In the genomic region with DNA sequence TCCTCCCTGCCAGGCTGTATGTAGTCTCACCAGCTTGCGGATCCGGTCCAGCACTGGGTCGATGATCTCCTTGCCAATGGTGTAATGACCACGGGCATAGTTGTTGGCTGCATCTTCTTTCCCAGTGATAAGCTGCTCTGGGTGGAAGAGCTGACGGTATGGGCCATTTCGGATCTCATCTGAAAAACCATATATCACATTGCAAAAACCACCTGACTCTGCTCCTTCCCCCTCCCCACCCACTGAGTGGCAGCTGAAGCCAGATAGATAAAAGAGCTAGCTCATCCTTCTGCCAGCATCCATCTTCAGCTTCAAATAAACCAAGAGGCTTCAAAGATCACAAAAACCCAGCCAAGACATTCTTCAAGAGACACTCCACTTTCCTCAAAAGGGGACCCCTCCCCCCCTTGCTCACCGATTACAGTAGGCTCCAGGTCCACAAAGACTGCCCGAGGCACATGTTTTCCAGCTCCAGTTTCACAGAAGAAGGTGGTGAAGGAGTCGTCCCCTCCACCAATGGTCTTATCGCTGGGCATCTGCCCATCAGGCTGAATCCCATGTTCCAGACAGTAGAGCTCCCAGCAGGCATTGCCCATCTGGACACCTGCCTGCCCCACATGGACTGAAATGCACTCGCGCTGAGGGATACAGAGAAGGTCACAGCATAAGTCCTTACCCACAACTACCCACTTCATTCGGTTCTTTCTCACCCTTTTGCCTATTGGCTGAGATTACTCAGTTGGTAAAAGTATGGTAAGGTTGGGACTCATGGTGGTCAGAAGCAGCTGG, we compare ENCODE assay signal across 1 mouse cellular context.
TF ChIP-seq lines count a peak whose summit lies in the region.

No protein-coding gene starts in this region.

TF ChIP-seq in MEL, 35 proteins besides CTCF, POLR2A, EP300 and RAD21 (continued from another document):
- TF ChIP-seq SIN3A (IDR thresholded peaks at IDR 0.05; ENCODE audit: low read length) (peak; percentile 89), ZKSCAN1 (IDR thresholded peaks at IDR 0.05; ENCODE audit: low read depth, low read length) (no peak), TCF12 (IDR thresholded peaks at IDR 0.05; ENCODE audit: low read depth, low read length) (peak; percentile 84), RCOR1 (IDR thresholded peaks at IDR 0.05; ENCODE audit: low read depth, low read length) (peak; percentile 61; the same call in 1 of the 2 replicates), GABPA (IDR thresholded peaks at IDR 0.05; ENCODE audit: low read depth, low read length) (no peak), BHLHE40 (IDR thresholded peaks at IDR 0.05; ENCODE audit: borderline replicate concordance, low read depth, low read length) (no peak), SMC3 (IDR thresholded peaks at IDR 0.05; ENCODE audit: low read depth, low read length) (0 out of 2 replicates have a peak, but pooled peaks have one; percentile 3), HCFC1 (IDR thresholded peaks at IDR 0.05; ENCODE audit: low read depth, low read length) (peak; percentile 58; the same call in 1 of the 2 replicates), MEF2A (IDR thresholded peaks at IDR 0.05; ENCODE audit: extremely low read depth, insufficient replicate concordance, low read depth, low read length, poor library complexity, severe bottlenecking) (no peak), JUND (IDR thresholded peaks at IDR 0.05; ENCODE audit: low read depth, low read length) (no peak), CHD1 (IDR thresholded peaks at IDR 0.05; ENCODE audit: low read depth, low read length) (no peak), MXI1 (IDR thresholded peaks at IDR 0.05; ENCODE audit: low read depth, low read length) (no peak), CHD2 (IDR thresholded peaks at IDR 0.05; ENCODE audit: low read length) (no peak), ETS1 (IDR thresholded peaks at IDR 0.05; ENCODE audit: low read depth, low read length) (peak; percentile 97), NELFE (IDR thresholded peaks at IDR 0.05; ENCODE audit: low read depth, low read length) (no peak), POLR2AphosphoS2 (IDR thresholded peaks at IDR 0.05; ENCODE audit: low read length) (peak; percentile 44; the same call in 1 of the 2 replicates), MAX (IDR thresholded peaks at IDR 0.05; ENCODE audit: low read length) (peak; percentile 41; the same call in 1 of the 2 replicates), E2F4 (IDR thresholded peaks at IDR 0.05; ENCODE audit: borderline replicate concordance, low read depth, low read length) (no peak), MAFK (IDR thresholded peaks at IDR 0.05; ENCODE audit: borderline replicate concordance, low read depth, low read length) (no peak), MYB (IDR thresholded peaks at IDR 0.05; ENCODE audit: low read depth, low read length) (no peak), ZC3H11A (IDR thresholded peaks at IDR 0.05; ENCODE audit: low read depth, low read length) (no peak), GATA1 (IDR thresholded peaks at IDR 0.05; ENCODE audit: low read depth, low read length) (peak; percentile 84), TAL1 (IDR thresholded peaks at IDR 0.05; ENCODE audit: low read length) (peak; percentile 69), ZNF384 (IDR thresholded peaks at IDR 0.05; ENCODE audit: low read depth, low read length) (no peak), USF2 (IDR thresholded peaks at IDR 0.05; ENCODE audit: borderline replicate concordance in 1 of 2, insufficient read depth in 1 of 2, low read depth in 1 of 2, low read length in 2 of 2) (0 out of 4 replicates have a peak, but pooled peaks of 1 of the 2 experiments have one; percentile 22), ZMIZ1 (IDR thresholded peaks at IDR 0.05; ENCODE audit: low read depth, low read length) (no peak), ELF1 (IDR thresholded peaks at IDR 0.05; ENCODE audit: low read depth, low read length) (no peak), USF1 (IDR thresholded peaks at IDR 0.05; ENCODE audit: low read depth, low read length) (peak; percentile 83), MYC (IDR thresholded peaks at IDR 0.05; ENCODE audit: low read depth, low read length) (no peak), KAT2A (conservative IDR thresholded peaks at IDR 0.05; ENCODE audit: low read depth, low read length) (no peak)
